Comparison of ENCODE assay signal across 16 mouse cellular contexts in genomic region chr13:46055410-46055809, GRCm38 (mm10).
"Had no signal": no experiment of that assay in that cellular context is flagged by ENCODE, and none has a peak within 500 bp of the region (broad histone marks: within the 10 kb centered on the region; RNA-seq: fewer than 3 reads in every experiment).

No protein-coding gene starts in this region.

- H3K27ac ChIP-seq: neural tube, embryonic 13.5 days; neural tube, embryonic 15.5 days; stomach, embryonic 15.5 days; stomach, postnatal 0 days had no signal

- H3K4me3 ChIP-seq: neural tube, embryonic 13.5 days; neural tube, embryonic 15.5 days; stomach, embryonic 15.5 days had no signal

- DNase-seq: retina, postnatal 1 day; right cerebral cortex, adult 18-20 months; right cerebral cortex, postnatal 14 days; right cerebral cortex, postnatal 25 days; right cerebral cortex, postnatal 4 days; spleen, adult 18-20 months; thymus, adult 18-20 months; thymus, adult 2 months; thymus, postnatal 14 days; thymus, postnatal 25 days; thymus, postnatal 36 days; thymus, postnatal 4 days had no signal
